Mouse (Mus musculus) adrenal gland, postnatal 4 days (tissue): Measurements from ENCODE around the gene Rack1. TPM values are rescaled to one million over a fixed set of nuclear protein-coding genes. Genes with fewer than 3 reads are reported as not detected.
"Not testable (repeated sequence)": the region's sequence is repeated elsewhere in the genome, so short reads cannot be mapped to it uniquely, and the experiment has no call there.

Source experiments
- DNase-seq, 2 experiments: peaks; one replicate each; pipeline ENCODE4 v3.0.0; 2021 to 2022; ENCODE audit warnings: low spot score in 2 of 2, mixed read lengths in 2 of 2
- long read RNA-seq, 2 experiments: library from polyadenylated mRNA; stranded (forward); transcript quantifications; one replicate each; pipeline ENCODE4 v2.0.0; 2021
- total RNA-seq, 2 experiments: library from RNA; stranded (reverse); gene quantifications; 2 replicates each; pipeline ENCODE4 v1.2.3; 2021

The Rack1 gene
- total RNA-seq: 100 to 1,000 TPM; 940 to 975 TPM
- long read RNA-seq, experiment 1, transcript Rack1-201 (8 exons, 1,447 nt): major isoform, 186 of 220 reads
- long read RNA-seq, experiment 1, partial matches to known transcripts: 24 of 220 reads
- long read RNA-seq, experiment 1, other reads (novel, unspliced or antisense): 6 of 220 reads
- long read RNA-seq, experiment 2, transcript Rack1-201 (8 exons, 1,447 nt): major isoform, 214 of 250 reads
- long read RNA-seq, experiment 2, transcript Rack1-205 (7 exons, 1,542 nt): minor isoform, 6 of 250 reads
- long read RNA-seq, experiment 2, partial matches to known transcripts: 23 of 250 reads
- long read RNA-seq, experiment 2, other reads (novel, unspliced or antisense): 6 of 250 reads

DNA sequence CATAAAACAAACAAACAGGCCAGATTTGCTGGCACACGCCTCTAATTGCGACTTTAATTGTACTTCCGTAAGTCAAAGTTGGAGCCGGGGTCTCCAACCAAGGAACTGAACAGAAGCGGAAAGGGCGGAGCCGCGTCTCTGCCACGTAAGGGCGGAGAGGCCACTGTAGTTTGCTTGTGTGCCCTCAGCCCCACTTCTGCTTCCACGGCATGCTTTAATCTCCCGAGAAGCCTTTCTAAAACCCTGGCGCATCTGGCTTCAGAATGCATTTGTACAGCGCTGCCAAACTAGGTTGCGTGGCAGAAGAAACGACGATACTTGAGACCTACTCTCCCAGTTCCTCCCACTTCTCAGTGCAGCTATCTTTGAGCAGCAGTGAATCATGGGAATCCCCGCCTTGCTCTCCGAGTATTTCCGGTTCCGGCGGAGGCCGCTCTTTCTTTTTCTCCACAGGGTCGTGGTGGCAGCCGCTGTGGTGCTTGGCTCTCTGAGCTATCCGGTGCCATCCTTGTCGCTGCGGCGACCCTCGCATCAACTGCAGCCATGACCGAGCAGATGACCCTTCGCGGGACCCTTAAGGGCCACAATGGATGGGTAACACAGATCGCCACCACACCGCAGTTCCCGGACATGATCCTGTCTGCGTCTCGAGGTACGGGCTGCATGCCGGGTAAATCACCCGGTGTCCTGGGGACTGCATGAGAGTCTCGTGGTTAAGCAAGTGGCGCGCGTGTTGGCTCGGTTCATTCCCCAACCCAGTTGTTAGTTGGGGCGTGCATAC, at the start of gene Rack1:
Gene Rack1 (plus strand): TSS at position 412 of the 781 bp plus-strand sequence.
- peak; percentile 77 to 82 for DNase-seq

GRCm38 (mm10) chr11:48750428-48750827, 49.7 kb upstream of the Rack1 start:
- DNase-seq: no peak

DNA sequence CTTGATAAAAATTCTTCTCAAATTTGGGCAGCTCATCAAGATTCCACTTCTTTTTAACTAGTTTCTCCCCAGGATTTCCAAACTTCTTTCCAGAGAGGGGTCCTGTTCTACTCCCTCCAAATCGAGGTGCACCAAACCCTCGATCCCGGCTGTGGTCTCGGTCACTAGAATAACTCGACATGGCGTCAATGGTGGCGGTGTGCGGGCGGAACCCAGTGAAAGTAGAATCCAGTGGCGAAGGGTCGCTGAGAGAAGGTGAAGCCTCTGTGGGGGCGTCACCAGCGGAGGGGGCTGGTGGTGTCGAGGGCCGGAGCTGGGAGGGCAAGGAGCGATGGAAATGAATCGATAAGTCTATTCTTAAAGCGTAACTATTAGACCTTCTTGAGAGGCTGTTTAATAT, 46.6 kb upstream of the Rack1 start:
- not testable (repeated sequence) for DNase-seq

- DNase-seq: no peak
These were observed 41.1 kb upstream of the Rack1 start for GRCm38 (mm10) chr11:48759021-48759420.

DNA sequence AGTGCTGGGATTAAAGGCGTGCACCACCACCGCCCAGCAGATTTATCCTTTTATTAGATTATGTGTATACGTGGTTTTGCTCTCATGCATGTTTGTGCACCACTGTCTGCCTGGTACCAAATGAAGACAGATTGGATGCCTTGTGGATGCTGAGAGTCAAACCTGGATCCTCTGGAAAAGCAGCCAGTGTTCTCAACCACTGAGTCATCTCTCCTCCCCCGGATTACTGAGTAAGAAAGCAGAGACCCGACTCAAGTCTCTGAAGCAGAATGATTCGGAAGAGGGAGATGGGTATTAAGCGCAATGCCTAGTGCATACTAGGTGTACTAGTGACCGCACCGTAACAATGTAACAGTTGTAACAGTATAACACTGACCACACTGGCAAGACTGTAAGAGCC, 36.0 kb upstream of the Rack1 start:
- DNase-seq: no peak

GRCm38 (mm10) chr11:48767195-48767876, 32.8 kb upstream of the Rack1 start:
- no peak for DNase-seq

DNA sequence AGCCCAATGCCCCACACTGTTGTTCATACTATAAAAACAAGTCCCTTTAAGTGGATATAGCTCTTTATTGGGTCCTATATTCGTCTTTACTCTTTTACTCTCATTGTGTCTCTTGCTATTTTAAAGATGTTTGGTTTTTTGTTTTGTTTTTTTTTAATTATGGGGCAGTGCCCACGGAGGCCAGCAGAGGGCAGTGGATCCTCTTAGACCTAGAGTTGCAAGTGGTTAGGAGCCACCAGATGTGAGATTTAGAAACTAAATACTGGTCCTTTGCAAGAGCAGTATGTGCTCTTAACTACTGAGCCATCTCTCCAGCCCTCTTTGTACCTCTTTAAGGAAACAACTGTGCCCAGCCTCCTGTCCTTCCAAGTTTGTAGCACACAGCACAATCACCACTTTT, 28.4 kb upstream of the Rack1 start:
- no peak for DNase-seq

DNA sequence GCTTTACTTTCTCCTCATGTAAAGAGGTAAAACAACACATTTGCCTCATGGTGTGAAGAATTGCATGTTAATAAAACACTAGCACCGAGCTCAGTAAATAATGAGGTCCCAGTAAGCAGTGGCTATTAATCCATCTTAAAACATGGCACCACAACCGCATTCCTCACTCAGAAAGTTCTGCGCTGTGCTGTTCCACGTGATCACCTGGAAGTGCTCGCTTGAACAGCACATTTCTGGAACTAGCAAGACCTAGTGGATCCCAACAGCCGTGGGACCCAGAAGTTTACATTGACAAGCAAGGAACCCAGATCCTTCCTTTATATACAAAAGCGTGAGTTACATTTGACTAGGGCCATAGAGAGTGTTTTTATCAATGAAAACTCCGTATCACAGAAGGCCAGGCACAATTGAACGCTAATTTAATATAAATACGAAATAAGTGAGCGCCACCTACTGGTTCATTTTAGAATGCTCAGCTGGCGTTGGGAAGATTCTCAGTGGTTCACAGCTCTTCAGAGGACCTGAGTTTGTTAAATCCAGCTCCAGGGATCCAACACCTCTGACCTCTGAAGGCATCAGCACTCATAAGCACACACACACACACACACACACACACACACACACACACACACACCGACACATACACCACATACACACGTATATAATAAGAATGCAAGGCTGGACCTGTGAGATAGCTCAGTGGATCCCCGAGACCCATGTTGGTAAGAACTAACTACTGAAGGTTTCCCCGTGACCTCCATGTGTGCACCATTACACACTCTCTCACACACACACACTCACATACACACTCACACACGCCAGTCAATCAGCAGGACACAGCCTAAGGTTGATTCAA, 25.5 kb upstream of the Rack1 start:
- DNase-seq: no peak

DNA sequence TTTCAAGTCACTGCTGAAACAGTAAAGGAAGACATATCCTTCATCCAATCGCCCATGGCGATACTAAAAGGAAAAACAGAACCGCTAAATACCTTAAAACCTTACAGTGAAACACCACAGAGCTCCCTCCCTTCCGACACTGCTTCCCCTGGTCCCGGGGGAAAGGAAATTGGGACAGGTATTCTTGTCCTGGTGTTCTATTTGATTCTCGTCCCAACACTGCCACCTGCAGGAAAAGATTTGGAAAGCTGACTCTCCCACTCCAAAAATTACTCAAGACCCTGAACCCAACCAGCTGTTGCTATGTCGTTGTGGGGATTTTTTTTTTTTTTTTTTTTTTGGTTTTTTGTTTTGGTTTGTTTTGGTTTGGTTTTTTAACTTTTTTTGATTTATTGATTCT, 24.6 kb upstream of the Rack1 start:
- DNase-seq: peak in 1 of 2 experiments; percentile 44

DNA sequence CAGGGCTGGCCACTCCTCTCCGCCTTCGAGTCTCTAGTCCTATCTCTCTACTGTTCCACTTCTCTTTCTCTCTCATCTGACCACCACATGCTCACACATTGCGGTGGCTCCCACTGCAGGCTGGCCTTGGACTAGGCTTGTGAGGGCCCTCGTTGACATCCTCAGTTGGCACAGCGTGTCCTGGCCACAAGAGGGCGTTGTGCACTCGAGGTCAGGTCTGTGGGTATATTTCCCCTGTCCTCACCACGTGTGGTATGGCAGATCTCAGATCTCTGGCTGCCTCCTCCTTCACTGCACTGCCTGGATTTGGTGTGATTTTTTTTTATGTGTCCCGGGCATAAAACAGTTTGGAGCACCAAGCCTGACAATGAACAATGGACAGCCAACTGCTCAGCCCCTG, 23.5 kb upstream of the Rack1 start:
- no peak for DNase-seq

- DNase-seq: no peak
These were observed 22.8 kb upstream of the Rack1 start for GRCm38 (mm10) chr11:48777303-48777702.

DNA sequence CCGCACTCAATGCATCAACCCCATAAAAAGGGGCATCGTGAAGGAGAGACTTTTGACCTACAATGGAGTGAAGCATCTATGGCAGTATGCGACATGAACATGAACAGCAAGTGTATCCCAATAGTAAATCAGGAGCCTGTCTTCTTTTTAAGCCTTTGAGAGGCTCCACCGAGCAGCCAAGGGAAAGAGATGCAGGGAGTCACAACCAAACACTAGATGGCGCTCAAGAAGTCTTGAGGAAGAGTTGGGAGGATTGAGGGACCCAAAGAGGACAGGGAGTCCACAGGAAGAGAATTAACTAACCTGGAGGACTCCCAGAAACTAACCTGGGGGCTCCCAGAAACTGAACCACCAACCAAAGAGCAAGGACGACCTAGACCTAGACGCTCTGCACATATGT, 20.7 kb upstream of the Rack1 start:
- DNase-seq: no peak

DNA sequence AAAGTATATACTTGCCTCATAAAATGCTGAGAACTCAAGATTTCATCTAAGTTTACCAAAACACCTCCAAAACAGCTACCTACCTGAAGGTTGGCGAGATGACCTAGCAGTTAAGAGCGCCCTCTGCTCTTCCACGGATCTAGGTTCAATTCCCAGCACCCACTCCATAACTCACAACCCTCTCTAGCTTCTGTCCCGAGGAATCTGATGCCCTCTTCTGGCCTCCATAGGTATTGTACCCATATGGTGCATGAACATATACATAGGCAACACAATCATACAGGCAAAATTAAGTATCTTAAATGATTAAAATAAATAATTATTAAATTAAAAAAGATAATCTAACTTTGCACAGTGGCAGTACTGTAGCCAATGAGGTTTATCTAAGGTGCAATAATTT, 17.9 kb upstream of the Rack1 start:
- DNase-seq: no peak

DNA sequence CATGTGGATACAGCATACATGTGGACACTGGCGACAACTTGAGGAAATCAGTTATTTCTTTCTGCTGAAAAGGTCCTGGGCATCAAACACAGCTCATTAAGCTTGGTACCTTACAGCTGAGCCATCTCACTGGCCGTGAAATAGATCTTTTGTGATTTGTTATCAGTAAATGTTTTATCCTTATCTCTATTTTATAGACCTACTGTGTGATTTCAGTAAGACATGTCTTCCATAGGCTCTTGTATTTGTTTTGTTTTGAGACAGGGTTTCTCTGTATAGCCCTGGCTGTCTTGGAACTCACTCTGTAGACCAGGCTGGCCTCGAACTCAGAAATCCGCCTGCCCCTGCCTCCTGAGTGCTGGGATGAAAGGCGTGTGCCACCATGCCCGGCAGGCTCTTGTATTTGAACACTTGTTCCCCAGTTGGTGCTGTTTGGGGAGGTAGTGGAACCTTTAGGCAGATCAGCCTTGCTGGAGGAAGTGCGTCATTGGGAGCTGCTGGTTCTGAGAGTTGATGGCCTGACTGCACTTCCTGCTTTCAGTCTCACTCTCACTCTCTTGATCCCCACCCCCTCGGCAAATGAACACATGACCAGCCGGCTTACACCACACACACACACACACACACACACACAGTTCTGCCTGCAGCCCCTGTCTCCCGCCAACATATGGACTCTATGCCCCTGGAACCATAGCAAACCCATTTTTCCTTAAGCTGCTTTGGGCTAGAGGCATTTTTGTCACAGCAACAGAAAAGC, 12.5 kb upstream of the Rack1 start:
- no peak for DNase-seq

DNA sequence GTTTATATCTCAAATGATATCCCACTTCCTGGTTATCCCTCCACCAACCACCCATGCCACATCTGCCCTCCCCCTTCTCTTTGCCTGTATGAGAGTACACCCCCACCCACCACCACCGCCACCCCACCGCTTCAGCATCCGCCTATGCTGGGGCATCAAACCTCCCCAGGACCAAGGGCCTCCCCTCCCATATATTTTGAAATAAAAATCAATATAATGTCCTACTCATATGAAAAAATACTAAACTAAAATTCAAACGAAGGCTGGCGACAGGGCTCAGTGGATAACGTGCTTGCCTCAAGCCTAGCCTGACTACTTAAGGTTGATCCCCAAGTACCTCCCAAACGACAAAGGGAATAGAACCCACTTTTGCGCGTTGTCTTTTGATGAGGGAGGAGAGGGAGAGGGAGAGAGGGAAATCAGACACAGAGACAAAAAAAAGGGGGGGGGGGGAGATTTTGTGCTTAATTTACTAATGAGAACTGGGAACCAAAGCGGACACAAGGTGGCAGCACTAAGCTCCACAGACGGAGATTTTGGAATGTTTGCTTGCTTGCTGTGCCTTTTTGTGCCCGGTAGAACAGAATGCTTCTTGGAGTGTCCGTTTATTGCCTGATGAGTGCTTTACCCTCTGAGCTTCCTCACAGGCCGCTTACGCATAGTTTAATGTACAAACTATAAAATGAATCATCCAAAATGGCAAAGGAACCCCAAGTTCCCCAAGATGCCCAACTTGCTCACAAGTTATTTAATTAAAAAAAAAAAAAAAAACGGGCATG, 11.6 kb upstream of the Rack1 start:
- DNase-seq: peak in 1 of 2 experiments; percentile 54

DNA sequence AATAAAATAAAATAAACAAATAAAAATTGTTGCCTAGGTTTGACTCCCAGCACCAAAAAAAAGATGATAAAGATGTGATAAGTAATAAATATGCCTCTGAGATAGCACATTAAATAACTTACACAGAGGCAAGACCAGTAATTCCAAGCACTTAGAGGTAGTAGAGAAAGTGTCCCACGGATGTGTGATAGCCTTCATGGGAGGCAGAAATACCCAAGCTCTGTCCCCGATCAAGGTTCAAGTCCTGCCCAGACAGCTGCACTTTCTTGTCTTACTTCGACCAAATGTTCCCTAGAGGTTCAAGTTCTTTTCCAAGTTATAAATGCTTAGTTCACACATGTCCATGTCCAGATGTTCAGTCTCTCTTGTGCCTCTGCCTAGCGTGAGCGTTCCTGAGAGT, 10.9 kb upstream of the Rack1 start:
- no peak for DNase-seq

DNA sequence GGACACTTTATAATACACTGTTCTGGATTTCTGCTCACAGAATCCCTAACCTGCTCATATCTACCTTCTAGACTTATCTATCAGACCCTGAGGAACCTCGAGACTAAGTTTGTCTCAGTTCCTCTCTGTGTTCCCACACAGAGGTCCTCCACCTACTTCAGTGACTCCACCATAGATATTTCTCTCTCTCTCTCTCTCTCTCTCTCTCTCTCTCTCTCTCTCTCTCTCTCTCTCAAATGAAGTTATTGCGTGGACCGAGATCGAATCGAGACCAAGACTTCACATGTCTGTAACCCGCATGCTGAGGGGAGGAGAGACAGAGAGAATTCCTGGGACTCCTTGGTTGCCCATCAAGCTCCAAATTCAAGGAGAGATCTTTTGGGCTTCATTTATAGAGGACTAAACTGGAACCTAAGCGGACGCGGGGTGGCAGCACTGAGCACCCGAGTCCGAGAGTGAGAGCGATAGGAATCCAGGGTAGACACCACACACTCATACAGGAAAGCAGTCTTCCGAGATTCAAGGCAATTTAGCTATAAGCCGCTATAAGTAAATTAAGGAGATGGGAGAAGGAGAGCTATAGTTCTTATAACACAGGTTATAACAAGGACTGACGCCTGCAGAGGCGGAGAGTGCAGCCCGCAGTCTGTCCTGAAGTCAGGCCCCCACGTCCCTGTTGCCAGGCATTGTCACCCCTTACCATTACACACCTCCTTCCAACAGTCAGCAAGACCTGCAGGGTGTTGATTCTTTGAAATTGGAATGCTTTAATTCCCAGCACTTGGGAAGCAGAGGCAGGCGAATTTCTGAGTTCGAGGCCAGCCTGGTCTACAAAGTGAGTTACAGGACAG, 9.9 kb upstream of the Rack1 start:
- peak; percentile 69 to 76 for DNase-seq

DNA sequence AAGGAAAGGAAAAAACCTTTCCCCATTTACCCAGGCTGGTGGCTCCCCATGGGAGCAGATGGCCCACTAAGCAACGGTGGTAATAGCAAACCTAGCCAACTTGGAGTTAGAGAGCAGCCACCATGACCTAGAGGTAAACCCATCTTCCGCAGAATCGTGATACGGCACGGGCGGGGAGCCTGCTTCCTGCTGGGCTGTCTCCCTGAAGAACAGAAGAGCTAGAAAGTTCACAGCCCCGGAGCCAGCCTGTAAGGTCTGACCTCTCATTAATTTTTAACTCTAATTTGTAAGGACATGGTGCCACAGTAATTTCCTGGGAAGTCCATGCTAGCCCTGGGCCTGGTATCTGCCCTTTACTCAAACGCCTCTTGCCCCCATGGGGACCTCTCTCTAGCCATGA, 9.2 kb upstream of the Rack1 start:
- no peak for DNase-seq

DNA sequence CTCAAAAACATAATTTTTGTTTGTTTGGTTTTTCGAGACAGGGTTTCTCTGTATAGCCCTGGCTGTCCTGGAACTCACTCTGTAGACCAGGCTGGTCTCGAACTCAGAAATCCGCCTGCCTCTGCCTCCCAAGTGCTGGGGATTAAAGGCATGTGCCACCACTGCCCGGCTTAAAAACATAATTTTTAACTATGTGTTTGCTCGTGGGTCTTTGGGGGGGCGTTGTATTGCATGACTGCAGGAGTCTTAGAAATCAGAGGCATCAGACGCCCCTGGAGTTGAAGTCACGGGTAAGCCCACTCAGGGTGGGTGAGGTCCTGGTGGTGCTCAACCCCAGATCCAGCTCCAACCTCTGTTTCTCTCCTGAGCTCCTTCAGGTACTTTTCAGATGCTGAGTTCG, 8.2 kb upstream of the Rack1 start:
- DNase-seq: not testable (repeated sequence)
